ENCODE assay signal across 22 mouse cellular contexts in the genomic region with DNA sequence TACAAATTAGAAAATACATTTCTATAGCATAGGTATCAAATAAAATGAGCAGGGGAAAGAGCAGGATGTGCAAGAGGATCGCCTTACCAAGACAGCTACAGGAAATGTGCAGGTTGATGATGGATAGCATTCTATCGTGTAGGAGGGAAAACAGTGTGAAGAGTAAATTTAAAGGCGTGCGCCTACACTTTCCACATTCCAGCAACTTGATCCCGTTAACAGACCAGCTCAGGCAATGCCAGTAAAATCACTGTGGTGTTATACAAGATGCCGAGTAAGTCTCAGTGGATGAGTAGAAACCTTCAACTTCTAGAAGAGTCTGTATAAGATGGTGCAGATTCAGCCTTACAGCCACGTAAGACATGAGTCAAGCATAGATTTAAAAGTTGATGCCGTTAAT.
"Had no signal": no experiment of that assay in that cellular context is flagged by ENCODE, and none has a peak within 500 bp of the region (broad histone marks: within the 10 kb centered on the region; RNA-seq: fewer than 3 reads in every experiment).

No protein-coding gene starts in this region.

- H3K36me3 ChIP-seq: lung, embryonic 15.5 days; midbrain, embryonic 10.5 days; midbrain, embryonic 12.5 days; neural tube, embryonic 13.5 days; neural tube, embryonic 15.5 days had no signal

- H3K4me2 ChIP-seq: lung, embryonic 15.5 days; midbrain, embryonic 12.5 days; neural tube, embryonic 13.5 days; neural tube, embryonic 15.5 days had no signal

- H3K27ac ChIP-seq: lung, embryonic 15.5 days; macrophage; midbrain, embryonic 10.5 days; midbrain, embryonic 12.5 days; neural tube, embryonic 13.5 days; neural tube, embryonic 15.5 days had no signal

- H3K27me3 ChIP-seq: lung, embryonic 15.5 days; megakaryocyte, embryonic 14.5 days; midbrain, embryonic 12.5 days; neural tube, embryonic 13.5 days; neural tube, embryonic 15.5 days had no signal

- H3K9me3 ChIP-seq: lung, embryonic 15.5 days; megakaryocyte, embryonic 14.5 days; midbrain, embryonic 12.5 days; neural tube, embryonic 13.5 days; neural tube, embryonic 15.5 days had no signal

- H3K4me3 ChIP-seq: lung, embryonic 15.5 days; megakaryocyte, embryonic 14.5 days; midbrain, embryonic 10.5 days; midbrain, embryonic 12.5 days; myocyte; neural tube, embryonic 13.5 days; neural tube, embryonic 15.5 days had no signal

- H3K9ac ChIP-seq: lung, embryonic 15.5 days; midbrain, embryonic 12.5 days; neural tube, embryonic 13.5 days; neural tube, embryonic 15.5 days had no signal

- H3K4me1 ChIP-seq: lung, embryonic 15.5 days; megakaryocyte, embryonic 14.5 days; midbrain, embryonic 10.5 days; midbrain, embryonic 12.5 days; neural tube, embryonic 13.5 days; neural tube, embryonic 15.5 days had no signal

- ATAC-seq: lung, postnatal 0 days; midbrain, embryonic 16.5 days had no signal

- DNase-seq: lung, adult 2 months; lung, postnatal 14 days; lung, postnatal 36 days; midbrain, embryonic 14.5 days; retina, postnatal 1 day; right cerebral cortex, adult 18-20 months; right cerebral cortex, postnatal 25 days; right cerebral cortex, postnatal 4 days; spleen, adult 18-20 months; thymus, adult 18-20 months; thymus, postnatal 14 days; thymus, postnatal 36 days had no signal
